Mouse (Mus musculus): Measurements from ENCODE around the gene Prdm11.

- TF ChIP-seq CTCF (IDR thresholded peaks at IDR 0.05; ENCODE audit: control insufficient read depth, insufficient read depth, low read length) (no peak), POLR2A (IDR thresholded peaks at IDR 0.05; ENCODE audit: borderline replicate concordance, control insufficient read depth, low read depth, low read length) (no peak)
These were observed 130.0 kb downstream of the Prdm11 start for GRCm38 (mm10) chr2:92915659-92916631.
